ENCODE assay signal across 20 mouse cellular contexts in the genomic region with DNA sequence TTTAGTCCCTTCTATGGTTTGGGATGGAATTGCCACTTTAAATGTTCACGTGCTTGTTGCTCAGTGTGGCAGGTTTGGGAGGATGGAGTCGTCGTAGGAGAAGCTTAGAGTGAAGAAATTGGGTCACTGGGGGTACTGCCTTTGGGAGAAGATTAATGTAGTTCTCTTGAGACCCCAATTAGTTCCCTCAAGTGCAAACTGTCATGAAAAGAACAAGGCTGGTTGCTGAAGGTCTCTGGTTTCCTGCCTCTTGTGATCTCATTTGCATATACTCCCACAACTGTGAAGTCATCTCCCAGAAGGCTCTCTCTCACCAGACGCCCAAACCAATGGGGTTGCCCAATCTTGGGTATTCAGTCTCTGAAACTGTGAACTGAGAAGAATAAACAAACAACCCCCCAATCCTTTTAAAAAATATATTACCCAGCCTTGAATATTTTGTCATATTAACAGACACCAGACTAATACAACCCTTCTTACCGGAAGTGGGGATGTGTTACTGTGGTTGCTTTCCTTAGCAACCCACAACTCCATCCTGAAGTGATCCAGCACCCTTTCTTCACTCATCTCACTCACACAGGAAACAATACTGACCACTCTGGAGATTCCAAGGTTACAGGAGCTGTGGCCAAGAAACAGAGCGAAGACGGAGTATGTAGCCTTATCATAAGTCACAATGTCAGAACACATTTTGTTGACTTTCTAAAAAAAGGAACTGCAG.
DNase-seq lines count a peak whose midpoint lies in the region; ATAC-seq lines count a peak whose summit lies in the region.
"Had no signal": no experiment of that assay in that cellular context is flagged by ENCODE, and none has a peak within 500 bp of the region (broad histone marks: within the 10 kb centered on the region; RNA-seq: fewer than 3 reads in every experiment).

No protein-coding gene starts in this region.

- DNase-seq in spleen, postnatal 36 days (ENCODE audit: low spot score in 2 of 2), result peak; percentile 56 to 67
- no peak for DNase-seq in spleen, postnatal 10 days (ENCODE audit: low spot score in 2 of 2)
- DNase-seq in CD4-positive, CD25-positive, alpha-beta regulatory T cell, adult 2 months (ENCODE audit: low read depth, low spot score), result peak; percentile 10
- peak; percentile 10 for DNase-seq in thymus, postnatal 4 days
- DNase-seq in heart, adult 11 months, result no peak
- DNase-seq: adrenal gland, adult 8-10 months; cerebellum, adult 9-11 months; heart, postnatal 14 days; kidney, postnatal 14 days; midbrain, embryonic 14.5 days; right cerebral cortex, postnatal 25 days had no signal

- no peaks in the 10 kb centered on the region for H3K9me3 ChIP-seq in intestine, embryonic 16.5 days (ENCODE audit: control insufficient read depth, low read length)
- H3K9me3 ChIP-seq: embryonic facial prominence, embryonic 13.5 days; heart, embryonic 12.5 days; intestine, embryonic 15.5 days; limb, embryonic 15.5 days had no signal

- WGBS in intestine, embryonic 16.5 days, result 74% methylated on average over 7 of the region's 7 CpGs

- no peak overlapping the region for H3K4me2 ChIP-seq in intestine, embryonic 16.5 days (ENCODE audit: low read depth, low read length)
- H3K4me2 ChIP-seq: embryonic facial prominence, embryonic 13.5 days; heart, embryonic 12.5 days; hindbrain, embryonic 13.5 days; intestine, embryonic 15.5 days; limb, embryonic 15.5 days had no signal

- no peaks in the 10 kb centered on the region for H3K36me3 ChIP-seq in intestine, embryonic 16.5 days (ENCODE audit: control insufficient read depth, insufficient read depth, low read length)
- H3K36me3 ChIP-seq: embryonic facial prominence, embryonic 13.5 days; heart, embryonic 12.5 days; hindbrain, embryonic 13.5 days; intestine, embryonic 15.5 days; limb, embryonic 15.5 days had no signal

- ATAC-seq in granulocyte monocyte progenitor cell, adult 5-6 weeks (replicated peaks; ENCODE audit: poor library complexity, severe bottlenecking), result peak; percentile 79
- no peak for ATAC-seq in intestine, embryonic 16.5 days
- ATAC-seq: intestine, embryonic 15.5 days; lung, postnatal 0 days had no signal

- H3K4me1 ChIP-seq in intestine, embryonic 16.5 days (ENCODE audit: control insufficient read depth, insufficient read depth, low read length), result no peaks in the 10 kb centered on the region
- H3K4me1 ChIP-seq: embryonic facial prominence, embryonic 13.5 days; heart, embryonic 12.5 days; hindbrain, embryonic 13.5 days; intestine, embryonic 15.5 days; limb, embryonic 15.5 days had no signal

- no peak overlapping the region for H3K4me3 ChIP-seq in intestine, embryonic 16.5 days (ENCODE audit: low read length)
- H3K4me3 ChIP-seq: embryonic facial prominence, embryonic 13.5 days; heart, embryonic 12.5 days; hindbrain, embryonic 13.5 days; intestine, embryonic 15.5 days; limb, embryonic 15.5 days; megakaryocyte, embryonic 14.5 days had no signal

- no peak overlapping the region for H3K9ac ChIP-seq in intestine, embryonic 16.5 days (ENCODE audit: low read depth, low read length)
- H3K9ac ChIP-seq: embryonic facial prominence, embryonic 13.5 days; heart, embryonic 12.5 days; hindbrain, embryonic 13.5 days; intestine, embryonic 15.5 days; limb, embryonic 15.5 days had no signal

- H3K27me3 ChIP-seq in intestine, embryonic 16.5 days (replicated peaks; ENCODE audit: control insufficient read depth, insufficient read depth, low read length), result no peaks in the 10 kb centered on the region
- H3K27me3 ChIP-seq: embryonic facial prominence, embryonic 13.5 days; heart, embryonic 12.5 days; hindbrain, embryonic 13.5 days; intestine, embryonic 15.5 days; limb, embryonic 15.5 days; megakaryocyte, embryonic 14.5 days had no signal

- no peak overlapping the region for H3K27ac ChIP-seq in intestine, embryonic 16.5 days (ENCODE audit: low read length)
- H3K27ac ChIP-seq: embryonic facial prominence, embryonic 13.5 days; hindbrain, embryonic 13.5 days; intestine, embryonic 15.5 days; limb, embryonic 15.5 days had no signal

Comparison
In these comparisons a context has a peak if more than half of its experiments do, and no peak if none do; other contexts are left out.
1. DNase-seq: peak in spleen, postnatal 36 days (2 of 2), CD4-positive, CD25-positive, alpha-beta regulatory T cell, adult 2 months (single experiment) and thymus, postnatal 4 days (single experiment); none in spleen, postnatal 10 days (0 of 2) and heart, adult 11 months (single experiment).